ENCODE assay signal across 8 mouse cellular contexts in genomic region chr16:37974520-37975340, GRCm38 (mm10). TPM values are rescaled to one million over a fixed set of nuclear protein-coding genes. Genes with fewer than 3 reads are reported as not detected.
A peak's percentile ranks its signal among the peaks of the same experiment; 100 is the strongest.
DNase-seq lines count a peak whose midpoint lies in the region; ATAC-seq and TF ChIP-seq lines count a peak whose summit lies in the region.
"Had no signal": no experiment of that assay in that cellular context is flagged by ENCODE, and none has a peak within 500 bp of the region (broad histone marks: within the 10 kb centered on the region; RNA-seq: fewer than 3 reads in every experiment).

No protein-coding gene starts in this region.

- no peak overlapping the region for H3K9ac ChIP-seq in liver, postnatal 0 days (replicated peaks)
- H3K9ac ChIP-seq in liver, embryonic 12.5 days: no peak overlapping the region
- H3K9ac ChIP-seq in forebrain, embryonic 13.5 days: no peak overlapping the region; the same call in 1 of the 2 replicates
- H3K9ac ChIP-seq in hindbrain, embryonic 14.5 days: no peak overlapping the region
- H3K9ac ChIP-seq: liver, embryonic 13.5 days had no signal

- H3K27me3 ChIP-seq in liver, postnatal 0 days (ENCODE audit: insufficient read depth, low read length): no peaks in the 10 kb centered on the region
- H3K27me3 ChIP-seq in liver, embryonic 12.5 days (replicated peaks): peaks cover 4% of the 10 kb centered on the region; the same call in 1 of the 2 replicates
- no peaks in the 10 kb centered on the region for H3K27me3 ChIP-seq in forebrain, embryonic 13.5 days
- H3K27me3 ChIP-seq in hindbrain, embryonic 14.5 days (ENCODE audit: control insufficient read depth, insufficient read depth, low read length): no peaks in the 10 kb centered on the region
- H3K27me3 ChIP-seq: liver, embryonic 13.5 days had no signal

- H3K9me3 ChIP-seq in liver, postnatal 0 days (ENCODE audit: low read length): no peaks in the 10 kb centered on the region
- H3K9me3 ChIP-seq in liver, embryonic 12.5 days (replicated peaks): no peaks in the 10 kb centered on the region
- H3K9me3 ChIP-seq in forebrain, embryonic 13.5 days (replicated peaks): no peaks in the 10 kb centered on the region
- H3K9me3 ChIP-seq in hindbrain, embryonic 14.5 days (ENCODE audit: control insufficient read depth, low read length): no peaks in the 10 kb centered on the region
- H3K9me3 ChIP-seq: liver, embryonic 13.5 days had no signal

- no peak overlapping the region for H3K4me2 ChIP-seq in liver, postnatal 0 days (ENCODE audit: low read depth, low read length)
- H3K4me2 ChIP-seq in liver, embryonic 12.5 days: no peak overlapping the region
- no peak overlapping the region for H3K4me2 ChIP-seq in forebrain, embryonic 13.5 days
- H3K4me2 ChIP-seq in hindbrain, embryonic 14.5 days (replicated peaks): no peak overlapping the region
- H3K4me2 ChIP-seq: liver, embryonic 13.5 days had no signal

- no peak overlapping the region for H3K27ac ChIP-seq in liver, postnatal 0 days (ENCODE audit: low read depth)
- H3K27ac ChIP-seq in liver, embryonic 12.5 days: no peak overlapping the region
- H3K27ac ChIP-seq in forebrain, embryonic 13.5 days: peak overlapping the region; percentile 67
- peak overlapping the region; percentile 66 for H3K27ac ChIP-seq in hindbrain, embryonic 14.5 days
- H3K27ac ChIP-seq: liver, embryonic 13.5 days had no signal

- H3K36me3 ChIP-seq in liver, postnatal 0 days (replicated peaks; ENCODE audit: insufficient read depth, low read length): no peaks in the 10 kb centered on the region
- no peaks in the 10 kb centered on the region for H3K36me3 ChIP-seq in liver, embryonic 12.5 days
- 0 out of 2 replicates have a peak, but pooled peaks cover 5% of the 10 kb centered on the region for H3K36me3 ChIP-seq in forebrain, embryonic 13.5 days (ENCODE audit: poor library complexity, severe bottlenecking)
- H3K36me3 ChIP-seq in hindbrain, embryonic 14.5 days (replicated peaks; ENCODE audit: control insufficient read depth, insufficient read depth): no peaks in the 10 kb centered on the region
- H3K36me3 ChIP-seq: liver, embryonic 13.5 days had no signal

- no peaks in the 10 kb centered on the region for H3K4me1 ChIP-seq in liver, postnatal 0 days (ENCODE audit: insufficient read depth)
- no peaks in the 10 kb centered on the region for H3K4me1 ChIP-seq in liver, embryonic 12.5 days
- peaks cover 31% of the 10 kb centered on the region for H3K4me1 ChIP-seq in forebrain, embryonic 13.5 days
- peaks cover 24% of the 10 kb centered on the region; the same call in 1 of the 2 replicates for H3K4me1 ChIP-seq in hindbrain, embryonic 14.5 days (replicated peaks; ENCODE audit: control insufficient read depth, insufficient read depth, low read length)
- H3K4me1 ChIP-seq: liver, embryonic 13.5 days had no signal

- WGBS in liver, postnatal 0 days (ENCODE audit: insufficient replicate concordance): 42% methylated on average over 13 of the region's 13 CpGs
- WGBS in liver, embryonic 12.5 days (ENCODE audit: insufficient replicate concordance): 36% methylated on average over 13 of the region's 13 CpGs
- 66% methylated on average over 13 of the region's 13 CpGs for WGBS in forebrain, embryonic 13.5 days
- 62% methylated on average over 13 of the region's 13 CpGs for WGBS in hindbrain, embryonic 14.5 days

- TF ChIP-seq EP300 in liver, postnatal 0 days (IDR thresholded peaks at IDR 0.05; ENCODE audit: low read depth): no peak

- H3K4me3 ChIP-seq in liver, postnatal 0 days (ENCODE audit: low read depth, low read length): no peak overlapping the region
- no peak overlapping the region for H3K4me3 ChIP-seq in liver, embryonic 12.5 days
- H3K4me3 ChIP-seq in forebrain, embryonic 13.5 days: no peak overlapping the region
- H3K4me3 ChIP-seq in hindbrain, embryonic 14.5 days (replicated peaks; ENCODE audit: low read length): no peak overlapping the region
- H3K4me3 ChIP-seq: liver, embryonic 13.5 days had no signal

- peak; percentile 54 for TF ChIP-seq CTCF in liver, postnatal 0 days (IDR thresholded peaks at IDR 0.05; ENCODE audit: low read depth)

- no peak for ATAC-seq in liver, postnatal 0 days
- ATAC-seq in liver, embryonic 12.5 days: no peak
- ATAC-seq in forebrain, embryonic 13.5 days: no peak
- ATAC-seq in hindbrain, embryonic 14.5 days (ENCODE audit: low FRiP score): no peak
- no peak for ATAC-seq in activated CD4-positive, CD25-positive, alpha-beta regulatory T cell, adult 4 months

- DNase-seq in liver, postnatal 0 days: no peak
- peak; percentile 51 for DNase-seq in hindbrain, embryonic 14.5 days (ENCODE audit: low spot score)
- peak; percentile 46 to 80 for DNase-seq in left cerebral cortex, adult 9 months (ENCODE audit: low spot score in 2 of 2)
- DNase-seq in right cerebral cortex, adult 18-20 months: peak; percentile 82
- DNase-seq: liver, embryonic 13.5 days had no signal

RNA-seq across cellular contexts. Expression of gene Gpr156, which starts 58.4 kb away (rescaled TPM):
- polyA plus RNA-seq in liver, postnatal 0 days (2015; fragmentation: Nextera tagmentation; extraction: Ambion mirVana): 0.02 TPM in 1 of 2 replicates, not detected in the other
- polyA plus RNA-seq in liver, embryonic 12.5 days (2016; fragmentation: Nextera tagmentation; extraction: Ambion mirVana): 0.07 TPM in 1 of 2 replicates, not detected in the other
- 5.5 TPM in 2 replicates for polyA plus RNA-seq in forebrain, embryonic 13.5 days (2015; fragmentation: Nextera tagmentation; extraction: Ambion mirVana)
- polyA plus RNA-seq in hindbrain, embryonic 14.5 days (2014; fragmentation: Nextera tagmentation; extraction: Ambion mirVana): 3.5 and 3.9 TPM in 2 replicates
- not detected for polyA plus RNA-seq in activated CD4-positive, CD25-positive, alpha-beta regulatory T cell, adult 4 months (2017; shearing (Covaris generic))

Comparison
In these comparisons a context has a peak if more than half of its experiments do, and no peak if none do; other contexts are left out.
1. H3K27ac ChIP-seq: peak in forebrain, embryonic 13.5 days (single experiment) and hindbrain, embryonic 14.5 days (single experiment); none in liver, postnatal 0 days (single experiment) and liver, embryonic 12.5 days (single experiment).